Mouse (Mus musculus) hindbrain, embryonic 13.5 days (tissue): ENCODE data around the gene 9930104L06Rik. TPM values are rescaled to one million over a fixed set of nuclear protein-coding genes. Genes with fewer than 3 reads are reported as not detected.
A peak's percentile ranks its signal among the peaks of the same experiment; 100 is the strongest.

ENCODE experiments used
- ATAC-seq: fragments of 200-750 bp; cut with Nextera tagmentation; 2 replicates; pipeline ENCODE4 v1.8.0; 2017; ENCODE audit warnings: moderate TSS enrichment; ENCODE audit not compliant: low FRiP score
- H3K27ac ChIP-seq: fragments of 300-500 bp; sonication (generic); 2 replicates; pipeline ENCODE4 v1.5.1; 2015; ENCODE audit warnings: inconsistent platforms, mild to moderate bottlenecking, moderate library complexity
- H3K27me3 ChIP-seq: fragments of 300-500 bp; sonication (generic); 2 replicates; pipeline ENCODE4 v1.6.1; 2015; ENCODE audit warnings: mild to moderate bottlenecking, inconsistent platforms
- H3K36me3 ChIP-seq: fragments of 300-500 bp; sonication (generic); 2 replicates; pipeline ENCODE4 v1.6.1; 2015; ENCODE audit warnings: mild to moderate bottlenecking, inconsistent platforms
- H3K4me1 ChIP-seq: fragments of 300-500 bp; sonication (generic); replicated peaks from 2 replicates; pipeline ENCODE4 v1.6.1; 2015; ENCODE audit warnings: inconsistent platforms
- H3K4me2 ChIP-seq: fragments of 300-500 bp; sonication (generic); 2 replicates; pipeline ENCODE4 v1.6.1; 2015; ENCODE audit warnings: inconsistent platforms, mild to moderate bottlenecking, moderate library complexity
- H3K4me3 ChIP-seq: fragments of 300-500 bp; sonication (generic); 2 replicates; pipeline ENCODE4 v1.5.1; 2015; ENCODE audit warnings: mild to moderate bottlenecking, inconsistent platforms
- H3K9ac ChIP-seq: fragments of 300-500 bp; sonication (generic); 2 replicates; pipeline ENCODE4 v1.6.1; 2015; ENCODE audit warnings: mild to moderate bottlenecking, inconsistent platforms
- H3K9me3 ChIP-seq: fragments of 300-500 bp; sonication (generic); 2 replicates; pipeline ENCODE4 v1.6.1; 2016; ENCODE audit warnings: inconsistent platforms
- WGBS: fragments of 180-500 bp; shearing (Covaris S2); methylation state at CpG from one replicate; pipeline ENCODE4 v1.1.7; 2015; 5-methylcytosine and 5-hydroxymethylcytosine counted together
- polyA plus RNA-seq: library from polyadenylated mRNA; unstranded; fragments of >200 nt; fragmentation: Nextera tagmentation; extraction: Ambion mirVana; gene quantifications from 2 replicates; pipeline ENCODE4 v1.2.1, GENCODE M21; 2015

The 9930104L06Rik gene
- polyA plus RNA-seq, 1 experiment from 2014 or later: 13.1 TPM

GRCm38 (mm10) chr4:124985671-124986602 lies 49.1 kb downstream of the 9930104L06Rik start, which contains the start of gene Rspo1:
Gene Rspo1 (plus strand): TSS chr4:124986430.
- H3K4me1 ChIP-seq: peaks cover 40% of the 10 kb centered on the region
- H3K9me3 ChIP-seq: no peaks in the 10 kb centered on the region
- H3K27ac ChIP-seq: no peak within 1 kb of the TSS
- H3K27me3 ChIP-seq: peaks cover 100% of the 10 kb centered on the region
- peak within 1 kb of the TSS; percentile 53 for H3K4me2 ChIP-seq
- no peaks in the 10 kb centered on the region for H3K36me3 ChIP-seq
- no peak for ATAC-seq
- H3K9ac ChIP-seq: peak within 1 kb of the TSS; percentile 49
- 2% methylated on average over 42 of the region's 62 CpGs for WGBS
- H3K4me3 ChIP-seq: peak within 1 kb of the TSS; percentile 39

- Histone ChIP-seq H3K4me3 (peak overlapping the region; percentile 39), H3K4me1 (peaks cover 43% of the 10 kb centered on the region), H3K9me3 (no peaks in the 10 kb centered on the region), H3K4me2 (peak overlapping the region; percentile 53), H3K27ac (no peak overlapping the region), H3K36me3 (no peaks in the 10 kb centered on the region), H3K9ac (peak overlapping the region; percentile 49), H3K27me3 (peaks cover 99% of the 10 kb centered on the region)
- WGBS: 4% methylated on average over 39 of the region's 51 CpGs
- no peak for ATAC-seq
Measured at GRCm38 (mm10) chr4:124986739-124987710, 50.2 kb downstream of the 9930104L06Rik start.

DNA sequence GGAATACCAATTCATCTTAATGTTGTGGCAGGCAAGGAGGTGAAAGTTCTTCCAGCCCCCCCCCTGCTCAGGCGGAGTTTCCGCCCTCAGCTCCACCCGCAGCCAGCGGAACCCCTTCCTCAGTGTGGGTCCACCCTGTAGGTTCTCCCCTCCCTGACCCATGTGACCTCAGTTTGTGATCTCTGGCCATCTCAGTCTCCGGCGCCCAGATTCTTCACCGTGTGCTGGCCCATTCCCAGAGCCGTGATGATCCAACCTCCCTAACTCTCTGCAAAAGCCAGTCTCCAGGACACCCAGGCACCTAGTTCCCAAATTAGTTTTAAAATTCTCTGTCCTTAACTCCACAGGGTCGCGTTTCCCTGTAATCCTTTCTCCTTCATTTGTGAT lies 50.9 kb downstream of the 9930104L06Rik start:
- H3K36me3 ChIP-seq: no peaks in the 10 kb centered on the region
- H3K27me3 ChIP-seq: peaks cover 95% of the 10 kb centered on the region
- WGBS: 6% methylated on average over 10 of the region's 10 CpGs
- no peak overlapping the region for H3K27ac ChIP-seq
- H3K4me1 ChIP-seq: peaks cover 43% of the 10 kb centered on the region
- H3K4me2 ChIP-seq: no peak overlapping the region
- no peak for ATAC-seq
- no peak overlapping the region for H3K9ac ChIP-seq
- H3K9me3 ChIP-seq: no peaks in the 10 kb centered on the region
- H3K4me3 ChIP-seq: no peak overlapping the region

GRCm38 (mm10) chr4:124988382-124988781 lies 51.5 kb downstream of the 9930104L06Rik start:
- H3K9me3 ChIP-seq: no peaks in the 10 kb centered on the region
- WGBS: 20% methylated on average over 9 of the region's 9 CpGs
- no peaks in the 10 kb centered on the region for H3K36me3 ChIP-seq
- H3K9ac ChIP-seq: no peak overlapping the region
- no peak overlapping the region for H3K4me3 ChIP-seq
- ATAC-seq: no peak
- H3K4me1 ChIP-seq: peaks cover 43% of the 10 kb centered on the region
- H3K27ac ChIP-seq: no peak overlapping the region
- H3K4me2 ChIP-seq: peak overlapping the region; percentile 2; the same call in 1 of the 2 replicates
- peaks cover 95% of the 10 kb centered on the region for H3K27me3 ChIP-seq

- Histone ChIP-seq H3K9me3 (no peaks in the 10 kb centered on the region), H3K27me3 (peaks cover 82% of the 10 kb centered on the region), H3K4me2 (peak overlapping the region; percentile 25; the same call in 1 of the 2 replicates), H3K4me1 (peaks cover 43% of the 10 kb centered on the region), H3K36me3 (no peaks in the 10 kb centered on the region), H3K27ac (no peak overlapping the region), H3K9ac (0 out of 2 replicates have a peak overlapping the region, but pooled peaks have one; percentile 13), H3K4me3 (no peak overlapping the region)
- 2% methylated on average over 20 of the region's 20 CpGs for WGBS
- no peak for ATAC-seq
Measured at GRCm38 (mm10) chr4:124989787-124990253, 53.0 kb downstream of the 9930104L06Rik start.

DNA sequence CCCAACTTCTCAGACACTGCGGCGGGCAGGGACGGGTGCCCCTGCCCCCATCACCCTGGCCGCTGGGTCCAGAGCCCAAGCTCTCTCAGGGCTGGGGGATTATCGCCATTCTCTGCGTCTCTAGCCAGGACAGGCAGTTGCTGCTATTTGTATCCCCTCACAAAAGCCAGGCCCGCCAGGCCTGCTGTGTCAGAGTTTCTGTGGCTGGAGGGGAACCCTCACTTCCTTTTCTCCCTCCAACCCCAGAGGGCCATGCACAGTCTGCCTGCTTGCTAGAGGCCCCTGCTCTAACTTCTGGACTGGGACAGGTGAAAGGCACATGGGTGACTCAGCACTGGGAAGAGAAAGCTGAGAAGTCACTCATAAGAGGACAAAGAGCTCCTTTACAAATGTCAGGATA lies 53.5 kb downstream of the 9930104L06Rik start:
- Histone ChIP-seq H3K27me3 (peaks cover 77% of the 10 kb centered on the region), H3K4me2 (peak overlapping the region; percentile 25; the same call in 1 of the 2 replicates), H3K9me3 (no peaks in the 10 kb centered on the region), H3K4me1 (peaks cover 41% of the 10 kb centered on the region), H3K9ac (0 out of 2 replicates have a peak overlapping the region, but pooled peaks have one; percentile 13), H3K36me3 (no peaks in the 10 kb centered on the region), H3K27ac (no peak overlapping the region), H3K4me3 (no peak overlapping the region)
- ATAC-seq: no peak
- WGBS: 4% methylated on average over 7 of the region's 7 CpGs

Other genes starting within 250 kb of the 9930104L06Rik start
- 45.1 and 47.9 TPM in 2 replicates for gene Utp11, start 243.4 kb upstream of the 9930104L06Rik start, polyA plus RNA-seq
- 2.7 and 2.9 TPM in 2 replicates for gene Fhl3, start 236.3 kb upstream of the 9930104L06Rik start, polyA plus RNA-seq
- 112 and 119 TPM in 2 replicates for gene Sf3a3, start 222.3 kb upstream of the 9930104L06Rik start, polyA plus RNA-seq
- gene Inpp5b, start 195.2 kb upstream of the 9930104L06Rik start, polyA plus RNA-seq: 22.1 and 24.5 TPM in 2 replicates
- gene Mtf1, start 134.9 kb upstream of the 9930104L06Rik start, polyA plus RNA-seq: 13.5 and 14.8 TPM in 2 replicates
- gene Yrdc, start 86.4 kb upstream of the 9930104L06Rik start, polyA plus RNA-seq: 40.5 and 41.1 TPM in 2 replicates
- 77.8 and 84.4 TPM in 2 replicates for gene 1110065P20Rik, start 85.9 kb upstream of the 9930104L06Rik start, polyA plus RNA-seq
- gene Maneal, start 74.9 kb upstream of the 9930104L06Rik start, polyA plus RNA-seq: 8.1 and 8.8 TPM in 2 replicates
- gene Epha10, start 56.1 kb upstream of the 9930104L06Rik start, polyA plus RNA-seq: 5.4 and 6.2 TPM in 2 replicates
- 37.2 and 44.6 TPM in 2 replicates for gene Cdca8, start 2.3 kb downstream of the 9930104L06Rik start, polyA plus RNA-seq
- 2.5 and 4.1 TPM in 2 replicates for gene Rspo1, start 49.4 kb downstream of the 9930104L06Rik start, polyA plus RNA-seq
- 90.6 and 95.9 TPM in 2 replicates for gene Gnl2, start 79.5 kb downstream of the 9930104L06Rik start, polyA plus RNA-seq
- gene Dnali1, start 128.7 kb downstream of the 9930104L06Rik start, polyA plus RNA-seq: 0.79 and 1.8 TPM in 2 replicates
- gene Snip1, start 129.6 kb downstream of the 9930104L06Rik start, polyA plus RNA-seq: 23.7 and 24.3 TPM in 2 replicates
- 162 and 174 TPM in 2 replicates for gene Meaf6, start 148.1 kb downstream of the 9930104L06Rik start, polyA plus RNA-seq
- 0.18 and 0.19 TPM in 2 replicates for gene Zc3h12a, start 190.8 kb downstream of the 9930104L06Rik start, polyA plus RNA-seq